ENCODE assay signal across 20 mouse cellular contexts in genomic region chr19:6240136-6240535, GRCm38 (mm10). TPM values are rescaled to one million over a fixed set of nuclear protein-coding genes. Genes with fewer than 3 reads are reported as not detected.
A peak's percentile ranks its signal among the peaks of the same experiment; 100 is the strongest.
DNase-seq lines count a peak whose midpoint lies in the region; ATAC-seq and TF ChIP-seq lines count a peak whose summit lies in the region.
"Had no signal": no experiment of that assay in that cellular context is flagged by ENCODE, and none has a peak within 500 bp of the region (broad histone marks: within the 10 kb centered on the region; RNA-seq: fewer than 3 reads in every experiment).

No protein-coding gene starts in this region.

- peak overlapping the region; percentile 8 for H3K4me3 ChIP-seq in megakaryocyte, embryonic 14.5 days (replicated peaks)
- peak overlapping the region; percentile 73 for H3K4me3 ChIP-seq in erythroblast, embryonic 14.5 days (replicated peaks)
- H3K4me3 ChIP-seq in small intestine, adult 2 months (ENCODE audit: low read depth, low read length) = no peak overlapping the region

- WGBS in small intestine, adult 2 months = 19% methylated on average over 1 of the region's 1 CpGs

- peak overlapping the region; percentile 22; the same call in 1 of the 2 replicates for H3K27ac ChIP-seq in small intestine, adult 2 months (ENCODE audit: insufficient read depth, low read depth, low read length)

- peaks cover 21% of the 10 kb centered on the region for H3K36me3 ChIP-seq in megakaryocyte, embryonic 14.5 days (replicated peaks; ENCODE audit: low read length)
- H3K36me3 ChIP-seq in erythroblast, embryonic 14.5 days (ENCODE audit: control insufficient read depth) = peaks cover 21% of the 10 kb centered on the region
- peaks cover 8% of the 10 kb centered on the region for H3K36me3 ChIP-seq in small intestine, adult 2 months (ENCODE audit: control insufficient read depth, insufficient read depth, low read length)

- peak; percentile 57 for DNase-seq in MEL-GATA-1-ER (ENCODE audit: extremely low read depth, low read depth)
- no peak for DNase-seq in gastrocnemius, postnatal 36 days
- DNase-seq in gastrocnemius, adult 8-10 months (ENCODE audit: low spot score in 2 of 2) = no peak
- DNase-seq in embryo, embryonic 11 days = no peak
- DNase-seq: adrenal gland, postnatal 25 days; kidney, postnatal 36 days; right cerebral cortex, adult 18-20 months; thymus, postnatal 25 days had no signal

- H3K9me3 ChIP-seq in megakaryocyte, embryonic 14.5 days = no peaks in the 10 kb centered on the region
- H3K9me3 ChIP-seq in erythroblast, embryonic 14.5 days (ENCODE audit: control insufficient read depth, low read length) = no peaks in the 10 kb centered on the region
- H3K9me3 ChIP-seq: forebrain, embryonic 10.5 days; heart, embryonic 12.5 days had no signal

- H3K4me1 ChIP-seq in megakaryocyte, embryonic 14.5 days = peaks cover 57% of the 10 kb centered on the region
- peaks cover 79% of the 10 kb centered on the region for H3K4me1 ChIP-seq in erythroblast, embryonic 14.5 days (ENCODE audit: control insufficient read depth)
- peaks cover 14% of the 10 kb centered on the region for H3K4me1 ChIP-seq in small intestine, adult 2 months (ENCODE audit: control insufficient read depth, insufficient read depth, insufficient read length, low read length)

- no peak for TF ChIP-seq POLR2A in small intestine, adult 2 months (IDR thresholded peaks at IDR 0.05; ENCODE audit: low read depth, low read length)

- no peak for ATAC-seq in megakaryocyte, adult 5-6 weeks (ENCODE audit: poor library complexity, severe bottlenecking)
- ATAC-seq: CD4-positive, CD25-positive, alpha-beta regulatory T cell, adult 4 months; intestine, postnatal 0 days had no signal

- intact Hi-C loops in gastrocnemius, postnatal 36 days (cut with DNase I) = no loop called here

- TF ChIP-seq CTCF in small intestine, adult 2 months (IDR thresholded peaks at IDR 0.05; ENCODE audit: extremely low read depth, insufficient read length, insufficient replicate concordance, low read depth, low read length) = no peak

- H3K27me3 ChIP-seq in megakaryocyte, embryonic 14.5 days (replicated peaks) = no peaks in the 10 kb centered on the region
- H3K27me3 ChIP-seq in erythroblast, embryonic 14.5 days (ENCODE audit: control insufficient read depth) = no peaks in the 10 kb centered on the region
- no peaks in the 10 kb centered on the region for H3K27me3 ChIP-seq in small intestine, adult 2 months (ENCODE audit: control insufficient read depth, insufficient read depth, low read length)
- H3K27me3 ChIP-seq: heart, embryonic 12.5 days had no signal

RNA-seq across cellular contexts. Expression of gene Atg2a, which starts 1.3 kb away (rescaled TPM):
- 34.7 and 62.6 TPM in 2 replicates for polyA plus RNA-seq in megakaryocyte, embryonic 14.5 days (2012; ENCODE audit: insufficient read depth, low replicate concordance)
- 9.8 and 10.1 TPM in 2 replicates for total RNA-seq in megakaryocyte, adult 5-6 weeks (2015)
- total RNA-seq in megakaryocyte, adult 5-6 weeks (2017) = 8.5 and 10.3 TPM in 2 replicates
- 5.6 and 6.0 TPM in 2 replicates for polyA plus RNA-seq in erythroblast, embryonic 14.5 days (2012)
- polyA plus RNA-seq in small intestine, adult 2 months (2012; rRNA removed) = 37.0 and 68.8 TPM in 2 replicates
- 10 to 100 TPM; 16.5 to 18.0 TPM for total RNA-seq in gastrocnemius, postnatal 36 days (2021)
- total RNA-seq in gastrocnemius, adult 8-10 months (2022) = 10 to 100 TPM; 16.5 to 18.9 (median 18.6) TPM

RNA-seq across cellular contexts. Expression of gene Ppp2r5b, which starts 4.5 kb away (rescaled TPM):
- 26.0 and 29.6 TPM in 2 replicates for polyA plus RNA-seq in megakaryocyte, embryonic 14.5 days (2012; ENCODE audit: insufficient read depth, low replicate concordance)
- 5.1 and 5.7 TPM in 2 replicates for total RNA-seq in megakaryocyte, adult 5-6 weeks (2015)
- total RNA-seq in megakaryocyte, adult 5-6 weeks (2017) = 3.5 and 6.7 TPM in 2 replicates
- 2.8 and 3.0 TPM in 2 replicates for polyA plus RNA-seq in erythroblast, embryonic 14.5 days (2012)
- 64.2 and 112 TPM in 2 replicates for polyA plus RNA-seq in small intestine, adult 2 months (2012; rRNA removed)
- 10 to 100 TPM; 32.2 to 34.6 TPM for total RNA-seq in gastrocnemius, postnatal 36 days (2021)
- 10 to 100 TPM; 34.2 to 39.2 (median 36.4) TPM for total RNA-seq in gastrocnemius, adult 8-10 months (2022)

RNA-seq across cellular contexts. Expression of gene Gpha2, which starts 14.0 kb away (rescaled TPM):
- polyA plus RNA-seq in megakaryocyte, embryonic 14.5 days (2012; ENCODE audit: insufficient read depth, low replicate concordance) = not detected in 2 replicates
- total RNA-seq in megakaryocyte, adult 5-6 weeks (2015) = not detected in 2 replicates
- total RNA-seq in megakaryocyte, adult 5-6 weeks (2017) = not detected in 2 replicates
- polyA plus RNA-seq in erythroblast, embryonic 14.5 days (2012) = not detected in 2 replicates
- 0.74 TPM in 1 of 2 replicates, not detected in the other for polyA plus RNA-seq in small intestine, adult 2 months (2012; rRNA removed)
- not detected for total RNA-seq in gastrocnemius, postnatal 36 days (2021)
- total RNA-seq in gastrocnemius, adult 8-10 months (2022) = not detected
- total RNA-seq: neutrophil, adult 5-6 weeks had no signal
- polyA plus RNA-seq: CD4-positive, CD25-positive, alpha-beta regulatory T cell, adult 4 months; heart, embryonic 12.5 days had no signal

RNA-seq across cellular contexts. Expression of gene Ehd1, which starts 36.4 kb away (rescaled TPM):
- polyA plus RNA-seq in megakaryocyte, embryonic 14.5 days (2012; ENCODE audit: insufficient read depth, low replicate concordance) = 474 and 728 TPM in 2 replicates
- total RNA-seq in megakaryocyte, adult 5-6 weeks (2015) = 19.3 and 27.1 TPM in 2 replicates
- 24.0 and 34.8 TPM in 2 replicates for total RNA-seq in megakaryocyte, adult 5-6 weeks (2017)
- polyA plus RNA-seq in erythroblast, embryonic 14.5 days (2012) = 31.6 and 32.9 TPM in 2 replicates
- 315 and 714 TPM in 2 replicates for polyA plus RNA-seq in small intestine, adult 2 months (2012; rRNA removed)
- total RNA-seq in gastrocnemius, postnatal 36 days (2021) = 10 to 100 TPM; 23.5 to 36.0 TPM
- 10 to 100 TPM; 24.1 to 29.2 (median 26.5) TPM for total RNA-seq in gastrocnemius, adult 8-10 months (2022)

RNA-seq across cellular contexts. Expression of gene Majin, which starts 55.9 kb away (rescaled TPM):
- not detected in 2 replicates for polyA plus RNA-seq in megakaryocyte, embryonic 14.5 days (2012; ENCODE audit: insufficient read depth, low replicate concordance)
- total RNA-seq in megakaryocyte, adult 5-6 weeks (2015) = 0.58 TPM in 1 of 2 replicates, not detected in the other
- total RNA-seq in megakaryocyte, adult 5-6 weeks (2017) = not detected in 2 replicates
- not detected in 2 replicates for polyA plus RNA-seq in erythroblast, embryonic 14.5 days (2012)
- polyA plus RNA-seq in small intestine, adult 2 months (2012; rRNA removed) = 0.17 and 1.7 TPM in 2 replicates
- not detected for total RNA-seq in gastrocnemius, postnatal 36 days (2021)
- not detected for total RNA-seq in gastrocnemius, adult 8-10 months (2022)
- total RNA-seq: hematopoietic stem cell, adult 5-6 weeks; neutrophil, adult 5-6 weeks had no signal
- polyA plus RNA-seq: forebrain, embryonic 10.5 days; heart, embryonic 12.5 days; intestine, postnatal 0 days; limb, embryonic 11.5 days; lung, embryonic 16.5 days had no signal

Comparison
In these comparisons a context has a peak if more than half of its experiments do, and no peak if none do; other contexts are left out.
1. RNA of gene Ppp2r5b, which starts 4.5 kb away (total RNA-seq): 34.2 to 39.2 TPM in gastrocnemius, adult 8-10 months and 32.2 to 34.6 TPM in gastrocnemius, postnatal 36 days; 3.5 to 6.7 TPM in megakaryocyte, adult 5-6 weeks; every median in the first group is over 4 times any median in the second.